Mouse (Mus musculus): ENCODE data around the gene Smim4. TPM values are rescaled to one million over a fixed set of nuclear protein-coding genes. Genes with fewer than 3 reads are reported as not detected.

The Smim4 gene
- 56.0 TPM in 2 replicates for polyA plus RNA-seq (2012)

GRCm38 (mm10) chr14:31128826-31129219 is at the start of gene Smim4:
Smim4 (minus strand) TSS chr14:31128956.

GRCm38 (mm10) chr14:31168425-31168824 is 39.7 kb upstream of the Smim4 start, which contains the start of gene Stab1:
Stab1 (minus strand) TSS chr14:31168641.

GRCm38 (mm10) chr14:31130236-31131220 is 1.8 kb upstream of the Smim4 start, which contains the start of gene Nt5dc2:
Nt5dc2 (plus strand) TSS chr14:31131053.

Other genes with a start within 250 kb of the Smim4 start
- gene Mustn1, start 249.8 kb downstream of the Smim4 start, polyA plus RNA-seq (2012), result 0.40 and 0.62 TPM in 2 replicates
- gene Itih4, start 242.5 kb downstream of the Smim4 start, polyA plus RNA-seq (2012), result not detected in 2 replicates
- not detected in 2 replicates for gene Itih3, start 205.2 kb downstream of the Smim4 start, polyA plus RNA-seq (2012)
- not detected in 2 replicates for gene Itih1, start 185.7 kb downstream of the Smim4 start, polyA plus RNA-seq (2012)
- gene Nek4, start 177.6 kb downstream of the Smim4 start, polyA plus RNA-seq (2012), result 3.4 and 3.9 TPM in 2 replicates
- gene Glt8d1, start 127.6 kb downstream of the Smim4 start, polyA plus RNA-seq (2012), result 5.6 and 6.6 TPM in 2 replicates
- 21.1 and 23.1 TPM in 2 replicates for gene Spcs1, start 127.3 kb downstream of the Smim4 start, polyA plus RNA-seq (2012)
- gene Pbrm1, start 109.8 kb downstream of the Smim4 start, polyA plus RNA-seq (2012), result 8.0 and 8.9 TPM in 2 replicates
- 25.0 and 35.7 TPM in 2 replicates for gene Gnl3, start 109.8 kb downstream of the Smim4 start, polyA plus RNA-seq (2012)
- gene Nt5dc2, start 2.1 kb upstream of the Smim4 start, polyA plus RNA-seq (2012), result 154 and 193 TPM in 2 replicates
- 0.70 and 0.91 TPM in 2 replicates for gene Stab1, start 39.7 kb upstream of the Smim4 start, polyA plus RNA-seq (2012)
- gene Tnnc1, start 79.4 kb upstream of the Smim4 start, polyA plus RNA-seq (2012), result 0.22 and 1.1 TPM in 2 replicates
- 224 and 288 TPM in 2 replicates for gene Nisch, start 88.0 kb upstream of the Smim4 start, polyA plus RNA-seq (2012)
- gene Sema3g, start 88.9 kb upstream of the Smim4 start, polyA plus RNA-seq (2012), result 0.11 and 0.21 TPM in 2 replicates
- 4.1 and 4.2 TPM in 2 replicates for gene Phf7, start 122.4 kb upstream of the Smim4 start, polyA plus RNA-seq (2012)
- 100 and 129 TPM in 2 replicates for gene Bap1, start 122.5 kb upstream of the Smim4 start, polyA plus RNA-seq (2012)
- 0.05 and 0.12 TPM in 2 replicates for gene Dnah1, start 194.9 kb upstream of the Smim4 start, polyA plus RNA-seq (2012)
- gene Capn7, start 207.7 kb upstream of the Smim4 start, polyA plus RNA-seq (2012), result 6.5 and 8.4 TPM in 2 replicates

All from megakaryocyte-erythroid progenitor cell, adult 5 weeks (primary cell).